Comparison of ENCODE assay signal across 12 mouse cellular contexts in the genomic region with DNA sequence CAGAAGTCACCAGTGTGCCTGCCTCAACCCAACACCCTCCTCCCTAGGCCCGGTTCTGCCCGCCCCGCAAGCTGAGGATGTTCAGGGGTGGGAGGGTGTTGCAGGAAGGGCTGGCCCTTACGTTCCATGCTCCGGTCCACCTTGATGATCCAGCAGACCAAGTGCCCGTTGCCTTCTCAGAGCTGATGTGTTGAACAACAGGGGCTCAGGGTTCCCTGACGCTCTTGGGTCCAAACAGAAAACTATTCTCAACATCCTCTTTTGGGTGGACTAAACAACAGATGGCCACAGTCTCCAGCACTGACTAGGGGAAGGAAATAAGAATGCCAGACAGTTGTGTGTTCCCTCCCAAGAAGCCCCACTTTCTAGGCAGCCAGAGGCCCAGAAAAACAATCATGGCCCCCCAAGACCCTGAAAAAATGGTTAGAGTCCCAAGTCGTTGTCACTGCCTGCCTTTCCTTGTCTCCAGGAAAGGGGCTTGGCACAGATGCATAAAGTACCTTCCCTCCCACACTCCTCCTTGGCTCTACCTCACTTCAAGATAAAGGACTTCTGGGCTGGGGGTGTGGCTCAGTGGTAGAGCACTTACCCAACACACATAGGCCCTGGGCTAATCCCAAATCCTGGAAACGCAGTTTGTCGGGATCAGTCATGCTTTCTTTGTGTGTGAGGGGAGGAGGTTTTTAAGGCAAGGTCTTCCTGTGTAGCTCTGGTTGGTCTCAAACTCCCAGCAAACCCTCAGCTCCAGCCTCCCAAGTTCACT. TPM values are rescaled to one million over a fixed set of nuclear protein-coding genes. Genes with fewer than 3 reads are reported as not detected.
DNase-seq lines count a peak whose midpoint lies in the region; ATAC-seq and TF ChIP-seq lines count a peak whose summit lies in the region.
"Had no signal": no experiment of that assay in that cellular context is flagged by ENCODE, and none has a peak within 500 bp of the region (broad histone marks: within the 10 kb centered on the region; RNA-seq: fewer than 3 reads in every experiment).

No protein-coding gene starts in this region.

- no peak overlapping the region for H3K4me3 ChIP-seq in layer of hippocampus, adult 2 months
- H3K4me3 ChIP-seq in liver, postnatal 0 days (ENCODE audit: low read depth, low read length) = no peak overlapping the region
- H3K4me3 ChIP-seq in megakaryocyte, embryonic 14.5 days (replicated peaks) = peak overlapping the region; percentile 87
- H3K4me3 ChIP-seq in neural tube, embryonic 15.5 days (replicated peaks) = no peak overlapping the region
- H3K4me3 ChIP-seq in forebrain, postnatal 0 days (ENCODE audit: low read depth, low read length) = no peak overlapping the region
- H3K4me3 ChIP-seq: heart, embryonic 12.5 days had no signal

- H3K36me3 ChIP-seq in liver, postnatal 0 days (replicated peaks; ENCODE audit: insufficient read depth, low read length) = no peaks in the 10 kb centered on the region
- peaks cover 82% of the 10 kb centered on the region for H3K36me3 ChIP-seq in megakaryocyte, embryonic 14.5 days (replicated peaks; ENCODE audit: low read length)
- H3K36me3 ChIP-seq in neural tube, embryonic 15.5 days = no peaks in the 10 kb centered on the region
- H3K36me3 ChIP-seq in forebrain, postnatal 0 days (ENCODE audit: insufficient read depth) = no peaks in the 10 kb centered on the region
- H3K36me3 ChIP-seq: heart, embryonic 12.5 days had no signal

- H3K27me3 ChIP-seq in liver, postnatal 0 days (ENCODE audit: insufficient read depth, low read length) = peaks cover 15% of the 10 kb centered on the region
- H3K27me3 ChIP-seq in megakaryocyte, embryonic 14.5 days (replicated peaks) = no peaks in the 10 kb centered on the region
- H3K27me3 ChIP-seq in neural tube, embryonic 15.5 days (replicated peaks) = peaks cover 21% of the 10 kb centered on the region
- peaks cover 16% of the 10 kb centered on the region for H3K27me3 ChIP-seq in forebrain, postnatal 0 days (ENCODE audit: insufficient read depth, low read length)

- H3K4me1 ChIP-seq in liver, postnatal 0 days (ENCODE audit: insufficient read depth) = peaks cover 20% of the 10 kb centered on the region
- peaks cover 92% of the 10 kb centered on the region for H3K4me1 ChIP-seq in megakaryocyte, embryonic 14.5 days
- H3K4me1 ChIP-seq in neural tube, embryonic 15.5 days = peaks cover 8% of the 10 kb centered on the region
- no peaks in the 10 kb centered on the region for H3K4me1 ChIP-seq in forebrain, postnatal 0 days (ENCODE audit: insufficient read depth)

- no peak overlapping the region for H3K9ac ChIP-seq in liver, postnatal 0 days (replicated peaks)
- no peak overlapping the region for H3K9ac ChIP-seq in neural tube, embryonic 15.5 days (replicated peaks)
- no peak overlapping the region for H3K9ac ChIP-seq in forebrain, postnatal 0 days
- H3K9ac ChIP-seq: heart, embryonic 12.5 days; hindbrain, embryonic 14.5 days had no signal

- WGBS in liver, postnatal 0 days (ENCODE audit: insufficient replicate concordance) = 34% methylated on average over 10 of the region's 10 CpGs
- WGBS in neural tube, embryonic 15.5 days = 72% methylated on average over 10 of the region's 10 CpGs
- WGBS in forebrain, postnatal 0 days = 68% methylated on average over 10 of the region's 10 CpGs

- no peak for TF ChIP-seq CTCF in layer of hippocampus, adult 2 months (conservative IDR thresholded peaks at IDR 0.05)
- TF ChIP-seq CTCF in liver, postnatal 0 days (IDR thresholded peaks at IDR 0.05; ENCODE audit: low read depth) = no peak
- no peak for TF ChIP-seq CTCF in forebrain, postnatal 0 days (IDR thresholded peaks at IDR 0.05; ENCODE audit: low read depth)

- 0 out of 2 replicates have a peak overlapping the region, but pooled peaks have one; percentile 18 for H3K4me2 ChIP-seq in liver, postnatal 0 days (ENCODE audit: low read depth, low read length)
- H3K4me2 ChIP-seq in neural tube, embryonic 15.5 days = no peak overlapping the region
- H3K4me2 ChIP-seq in forebrain, postnatal 0 days (ENCODE audit: low read depth) = no peak overlapping the region
- H3K4me2 ChIP-seq: heart, embryonic 12.5 days; hindbrain, embryonic 14.5 days had no signal

- DNase-seq in layer of hippocampus, adult 2 months (ENCODE audit: low spot score in 2 of 2) = no peak
- DNase-seq in layer of hippocampus, adult 18-20 months (ENCODE audit: low spot score in 2 of 2) = no peak
- peak; percentile 49 for DNase-seq in ZHBTc4 (ENCODE audit: low read depth, low spot score)
- DNase-seq in liver, postnatal 0 days = no peak
- DNase-seq in forebrain, postnatal 0 days = no peak
- DNase-seq in right cerebral cortex, postnatal 25 days = no peak
- DNase-seq: midbrain, embryonic 14.5 days had no signal

- ATAC-seq in liver, postnatal 0 days = no peak
- no peak for ATAC-seq in neural tube, embryonic 15.5 days (ENCODE audit: low FRiP score)
- no peak for ATAC-seq in forebrain, postnatal 0 days

- H3K27ac ChIP-seq in layer of hippocampus, adult 2 months = peak overlapping the region; percentile 37; the same call in 1 of the 2 replicates
- peak overlapping the region; percentile 48; the same call in 1 of the 2 replicates for H3K27ac ChIP-seq in liver, postnatal 0 days (ENCODE audit: low read depth)
- H3K27ac ChIP-seq in neural tube, embryonic 15.5 days (replicated peaks) = no peak overlapping the region
- no peak overlapping the region for H3K27ac ChIP-seq in forebrain, postnatal 0 days (ENCODE audit: low read depth, low read length)
- H3K27ac ChIP-seq: hindbrain, embryonic 14.5 days; kidney, postnatal 0 days had no signal

- TF ChIP-seq EP300 in liver, postnatal 0 days (IDR thresholded peaks at IDR 0.05; ENCODE audit: low read depth) = no peak

- H3K9me3 ChIP-seq in liver, postnatal 0 days (ENCODE audit: low read length) = no peaks in the 10 kb centered on the region; the same call in 1 of the 2 replicates
- no peaks in the 10 kb centered on the region for H3K9me3 ChIP-seq in megakaryocyte, embryonic 14.5 days
- H3K9me3 ChIP-seq in neural tube, embryonic 15.5 days (replicated peaks) = no peaks in the 10 kb centered on the region
- no peaks in the 10 kb centered on the region for H3K9me3 ChIP-seq in forebrain, postnatal 0 days (ENCODE audit: low read length)

RNA-seq across cellular contexts. Expression of gene Rgs10, which starts 6.3 kb away (rescaled TPM):
- total RNA-seq in layer of hippocampus, adult 2 months (2021) = 10 to 100 TPM; 43.4 to 44.1 TPM
- 10 to 100 TPM; 42.3 to 45.3 TPM for total RNA-seq in layer of hippocampus, adult 18-20 months (2021)
- 31.7 and 32.3 TPM in 2 replicates for polyA plus RNA-seq in liver, postnatal 0 days (2015; fragmentation: Nextera tagmentation; extraction: Ambion mirVana)
- 650 and 1,157 TPM in 2 replicates for polyA plus RNA-seq in megakaryocyte, embryonic 14.5 days (2012; ENCODE audit: insufficient read depth, low replicate concordance)
- 52.9 and 60.1 TPM in 2 replicates for polyA plus RNA-seq in neural tube, embryonic 15.5 days (2015; fragmentation: Nextera tagmentation; extraction: Ambion mirVana)
- 53.2 and 54.5 TPM in 2 replicates for total RNA-seq in forebrain, postnatal 0 days (2014; rRNA removed)
- polyA plus RNA-seq in forebrain, postnatal 0 days (2015; fragmentation: Nextera tagmentation; extraction: Ambion mirVana) = 51.7 and 64.2 TPM in 2 replicates

RNA-seq across cellular contexts. Expression of gene Tial1, which starts 49.3 kb away (rescaled TPM):
- total RNA-seq in layer of hippocampus, adult 2 months (2021) = 100 to 1,000 TPM; 111 to 128 TPM
- total RNA-seq in layer of hippocampus, adult 18-20 months (2021) = 100 to 1,000 TPM in 1 of 2 experiments, 10 to 100 TPM in 1; 98.2 to 110 TPM
- 10.2 and 11.5 TPM in 2 replicates for polyA plus RNA-seq in liver, postnatal 0 days (2015; fragmentation: Nextera tagmentation; extraction: Ambion mirVana)
- polyA plus RNA-seq in megakaryocyte, embryonic 14.5 days (2012; ENCODE audit: insufficient read depth, low replicate concordance) = 63.5 and 82.1 TPM in 2 replicates
- 26.3 and 26.9 TPM in 2 replicates for polyA plus RNA-seq in neural tube, embryonic 15.5 days (2015; fragmentation: Nextera tagmentation; extraction: Ambion mirVana)
- total RNA-seq in forebrain, postnatal 0 days (2014; rRNA removed) = 60.9 and 76.7 TPM in 2 replicates
- 17.3 and 22.5 TPM in 2 replicates for polyA plus RNA-seq in forebrain, postnatal 0 days (2015; fragmentation: Nextera tagmentation; extraction: Ambion mirVana)

Comparison
In these comparisons a context has a peak if more than half of its experiments do, and no peak if none do; other contexts are left out.
1. H3K27ac ChIP-seq: peak in layer of hippocampus, adult 2 months (single experiment) and liver, postnatal 0 days (single experiment); none in neural tube, embryonic 15.5 days (single experiment) and forebrain, postnatal 0 days (single experiment).